Mouse (Mus musculus) liver, embryonic 12.5 days (tissue): Measurements from ENCODE around the gene Ucma. TPM values are rescaled to one million over a fixed set of nuclear protein-coding genes. Genes with fewer than 3 reads are reported as not detected.

Experiments
- ATAC-seq: fragments of 200-750 bp; cut with Nextera tagmentation; 2 replicates; pipeline ENCODE4 v1.8.0; 2017; ENCODE audit warnings: moderate number of reproducible peaks, mild to moderate bottlenecking, moderate library complexity
- H3K27ac ChIP-seq: fragments of 300-500 bp; sonication (generic); 2 replicates; pipeline ENCODE4 v1.5.1; 2016; ENCODE audit warnings: mild to moderate bottlenecking
- H3K27me3 ChIP-seq: fragments of 300-500 bp; sonication (generic); replicated peaks from 2 replicates; pipeline ENCODE4 v1.6.1; 2016; ENCODE audit warnings: mild to moderate bottlenecking, moderate library complexity
- H3K36me3 ChIP-seq: fragments of 300-500 bp; sonication (generic); 2 replicates; pipeline ENCODE4 v1.6.1; 2016; ENCODE audit warnings: mild to moderate bottlenecking, moderate library complexity
- H3K4me1 ChIP-seq: fragments of 300-500 bp; sonication (generic); 2 replicates; pipeline ENCODE4 v1.6.1; 2016
- H3K4me2 ChIP-seq: fragments of 300-500 bp; sonication (generic); 2 replicates; pipeline ENCODE4 v1.6.1; 2016; ENCODE audit warnings: mild to moderate bottlenecking, moderate library complexity
- H3K4me3 ChIP-seq: fragments of 300-500 bp; sonication (generic); 2 replicates; pipeline ENCODE4 v1.5.1; 2016; ENCODE audit warnings: mild to moderate bottlenecking, moderate library complexity
- H3K9ac ChIP-seq: fragments of 300-500 bp; sonication (generic); 2 replicates; pipeline ENCODE4 v1.6.1; 2016; ENCODE audit warnings: mild to moderate bottlenecking, moderate library complexity
- H3K9me3 ChIP-seq: fragments of 300-500 bp; sonication (generic); replicated peaks from 2 replicates; pipeline ENCODE4 v1.6.1; 2016; ENCODE audit warnings: mild to moderate bottlenecking, moderate library complexity
- WGBS: fragments of 180-500 bp; shearing (Covaris S2); methylation state at CpG from one replicate; pipeline ENCODE4 v1.1.7; 2016; ENCODE audit not compliant: insufficient replicate concordance; 5-methylcytosine and 5-hydroxymethylcytosine counted together
- polyA plus RNA-seq: library from polyadenylated mRNA; unstranded; fragments of >200 nt; fragmentation: Nextera tagmentation; extraction: Ambion mirVana; gene quantifications from 2 replicates; pipeline ENCODE4 v1.2.1, GENCODE M21; 2016

Gene Ucma
- polyA plus RNA-seq, 1 experiment from 2014 or later: not detected

- Histone ChIP-seq H3K27me3 (no peaks in the 10 kb centered on the region), H3K36me3 (0 out of 2 replicates have a peak, but pooled peaks cover 2% of the 10 kb centered on the region), H3K4me2 (no peak overlapping the region), H3K27ac (no peak overlapping the region), H3K9ac (no peak overlapping the region), H3K9me3 (no peaks in the 10 kb centered on the region), H3K4me3 (no peak overlapping the region), H3K4me1 (no peaks in the 10 kb centered on the region)
- no peak for ATAC-seq
- 31% methylated on average over 5 of the region's 5 CpGs for WGBS
These were observed 8.1 kb downstream of the Ucma start for GRCm38 (mm10) chr2:4983987-4984386.

- 64% methylated on average over 6 of the region's 6 CpGs for WGBS
- Histone ChIP-seq H3K27ac (no peak overlapping the region), H3K36me3 (peaks cover 8% of the 10 kb centered on the region), H3K27me3 (no peaks in the 10 kb centered on the region), H3K9me3 (no peaks in the 10 kb centered on the region), H3K9ac (no peak overlapping the region), H3K4me2 (no peak overlapping the region), H3K4me3 (no peak overlapping the region), H3K4me1 (no peaks in the 10 kb centered on the region)
- ATAC-seq: no peak
These were observed 9.1 kb downstream of the Ucma start for GRCm38 (mm10) chr2:4985000-4985399.

- H3K9me3 ChIP-seq: no peaks in the 10 kb centered on the region
- H3K27ac ChIP-seq: no peak overlapping the region
- H3K4me3 ChIP-seq: no peak overlapping the region
- ATAC-seq: no peak
- no peaks in the 10 kb centered on the region for H3K4me1 ChIP-seq
- no peaks in the 10 kb centered on the region for H3K27me3 ChIP-seq
- peaks cover 25% of the 10 kb centered on the region for H3K36me3 ChIP-seq
- WGBS: 78% methylated on average over 4 of the region's 4 CpGs
- H3K4me2 ChIP-seq: no peak overlapping the region
- no peak overlapping the region for H3K9ac ChIP-seq
These were observed 10.9 kb downstream of the Ucma start for GRCm38 (mm10) chr2:4986798-4987197.

GRCm38 (mm10) chr2:4987388-4988180, 11.7 kb downstream of the Ucma start:
- no peaks in the 10 kb centered on the region for H3K27me3 ChIP-seq
- no peaks in the 10 kb centered on the region for H3K9me3 ChIP-seq
- no peak overlapping the region for H3K4me2 ChIP-seq
- no peak for ATAC-seq
- H3K27ac ChIP-seq: no peak overlapping the region
- H3K4me1 ChIP-seq: no peaks in the 10 kb centered on the region
- no peak overlapping the region for H3K9ac ChIP-seq
- no peak overlapping the region for H3K4me3 ChIP-seq
- WGBS: 72% methylated on average over 8 of the region's 8 CpGs
- H3K36me3 ChIP-seq: peaks cover 32% of the 10 kb centered on the region

GRCm38 (mm10) chr2:4988826-4989424, 13.0 kb downstream of the Ucma start:
- Histone ChIP-seq H3K36me3 (peaks cover 46% of the 10 kb centered on the region), H3K4me2 (no peak overlapping the region), H3K27ac (no peak overlapping the region), H3K4me3 (no peak overlapping the region), H3K9me3 (no peaks in the 10 kb centered on the region), H3K9ac (no peak overlapping the region), H3K4me1 (no peaks in the 10 kb centered on the region), H3K27me3 (no peaks in the 10 kb centered on the region)
- 0 out of 2 replicates have a peak, but pooled peaks have one; percentile 43 for ATAC-seq
- 76% methylated on average over 11 of the region's 11 CpGs for WGBS

- 85% methylated on average over 11 of the region's 11 CpGs for WGBS
These were observed 17.7 kb downstream of the Ucma start for GRCm38 (mm10) chr2:4993584-4993983.

GRCm38 (mm10) chr2:4994436-4994835, 18.5 kb downstream of the Ucma start:
- Histone ChIP-seq H3K27ac (no peak overlapping the region), H3K36me3 (peaks cover 98% of the 10 kb centered on the region), H3K27me3 (no peaks in the 10 kb centered on the region), H3K4me3 (no peak overlapping the region), H3K9me3 (no peaks in the 10 kb centered on the region), H3K4me2 (no peak overlapping the region), H3K4me1 (peaks cover 3% of the 10 kb centered on the region; the same call in 1 of the 2 replicates), H3K9ac (no peak overlapping the region)
- ATAC-seq: no peak
- WGBS: 92% methylated on average over 4 of the region's 4 CpGs

More at GRCm38 (mm10) chr2:4993584-4993983, 17.7 kb downstream of the Ucma start:
- H3K27ac ChIP-seq: no peak overlapping the region
- no peak overlapping the region for H3K4me3 ChIP-seq
- H3K27me3 ChIP-seq: no peaks in the 10 kb centered on the region
- H3K9me3 ChIP-seq: no peaks in the 10 kb centered on the region
- no peak overlapping the region for H3K4me2 ChIP-seq
- peaks cover 3% of the 10 kb centered on the region; the same call in 1 of the 2 replicates for H3K4me1 ChIP-seq
- H3K9ac ChIP-seq: no peak overlapping the region
- peaks cover 92% of the 10 kb centered on the region for H3K36me3 ChIP-seq
- ATAC-seq: no peak

GRCm38 (mm10) chr2:4995646-4996045, 19.7 kb downstream of the Ucma start:
- H3K9ac ChIP-seq: no peak overlapping the region
- no peaks in the 10 kb centered on the region for H3K27me3 ChIP-seq
- no peak for ATAC-seq
- no peak overlapping the region for H3K4me2 ChIP-seq
- peaks cover 98% of the 10 kb centered on the region for H3K36me3 ChIP-seq
- H3K4me3 ChIP-seq: no peak overlapping the region
- no peaks in the 10 kb centered on the region for H3K9me3 ChIP-seq
- H3K27ac ChIP-seq: no peak overlapping the region
- WGBS: 87% methylated on average over 11 of the region's 11 CpGs
- H3K4me1 ChIP-seq: peaks cover 3% of the 10 kb centered on the region; the same call in 1 of the 2 replicates

- Histone ChIP-seq H3K27ac (no peak overlapping the region), H3K4me2 (no peak overlapping the region), H3K9me3 (no peaks in the 10 kb centered on the region), H3K9ac (no peak overlapping the region), H3K4me3 (no peak overlapping the region), H3K36me3 (peaks cover 98% of the 10 kb centered on the region), H3K4me1 (peaks cover 3% of the 10 kb centered on the region; the same call in 1 of the 2 replicates), H3K27me3 (no peaks in the 10 kb centered on the region)
- no peak for ATAC-seq
- 86% methylated on average over 6 of the region's 6 CpGs for whole genome bisulfite sequencing
These were observed 20.5 kb downstream of the Ucma start for GRCm38 (mm10) chr2:4996421-4996824.

GRCm38 (mm10) chr2:4998905-4999304, 23.0 kb downstream of the Ucma start:
- Histone ChIP-seq H3K9ac (no peak overlapping the region), H3K27me3 (no peaks in the 10 kb centered on the region), H3K4me3 (no peak overlapping the region), H3K9me3 (no peaks in the 10 kb centered on the region), H3K36me3 (peaks cover 99% of the 10 kb centered on the region), H3K4me2 (no peak overlapping the region), H3K27ac (no peak overlapping the region), H3K4me1 (peaks cover 3% of the 10 kb centered on the region; the same call in 1 of the 2 replicates)
- WGBS: 83% methylated on average over 3 of the region's 3 CpGs
- no peak for ATAC-seq

- Histone ChIP-seq H3K9ac (no peak overlapping the region), H3K27ac (no peak overlapping the region), H3K4me2 (no peak overlapping the region), H3K27me3 (no peaks in the 10 kb centered on the region), H3K4me3 (no peak overlapping the region), H3K36me3 (peaks cover 98% of the 10 kb centered on the region), H3K4me1 (peaks cover 3% of the 10 kb centered on the region; the same call in 1 of the 2 replicates), H3K9me3 (no peaks in the 10 kb centered on the region)
- WGBS: 89% methylated on average over 6 of the region's 6 CpGs
- ATAC-seq: no peak
These were observed 25.3 kb downstream of the Ucma start for GRCm38 (mm10) chr2:5001266-5001665.

- H3K4me2 ChIP-seq: no peak overlapping the region
- H3K9ac ChIP-seq: no peak overlapping the region
- WGBS: 89% methylated on average over 4 of the region's 4 CpGs
- peaks cover 83% of the 10 kb centered on the region for H3K36me3 ChIP-seq
- no peak overlapping the region for H3K27ac ChIP-seq
- ATAC-seq: no peak
- no peak overlapping the region for H3K4me3 ChIP-seq
- H3K27me3 ChIP-seq: no peaks in the 10 kb centered on the region
- H3K9me3 ChIP-seq: no peaks in the 10 kb centered on the region
- H3K4me1 ChIP-seq: peaks cover 16% of the 10 kb centered on the region
These were observed 31.2 kb downstream of the Ucma start for GRCm38 (mm10) chr2:5007107-5007506.
